Mouse (Mus musculus): ENCODE measurements around the gene Dpm3. TPM values are rescaled to one million over a fixed set of nuclear protein-coding genes. Genes with fewer than 3 reads are reported as not detected.

Dpm3 gene
- total RNA-seq, 2 experiments from 2014 or later = 24.7 to 28.8 TPM

DNA sequence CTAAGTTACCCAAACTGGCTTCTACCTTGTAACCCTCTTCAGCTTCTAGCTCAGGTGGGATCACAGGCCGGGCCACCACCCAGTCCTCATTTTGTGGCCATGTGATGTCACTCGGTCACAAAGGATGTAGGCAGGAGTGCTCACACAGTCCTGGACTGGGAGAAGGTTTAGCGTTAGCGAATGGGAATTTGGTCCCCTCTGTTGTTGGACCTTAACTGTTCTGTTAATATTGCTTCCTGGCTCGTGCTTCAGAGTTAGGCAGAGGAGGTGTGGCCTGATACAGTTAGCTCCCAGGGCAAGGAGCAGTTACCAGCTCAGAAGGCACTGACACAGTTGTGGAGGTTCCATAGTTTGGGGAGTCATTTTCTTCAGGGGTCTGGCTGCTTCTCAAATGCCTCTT lies 35.0 kb downstream of the Dpm3 start:
- DNase-seq = no peak

- DNase-seq = no peak
Observed at GRCm38 (mm10) chr3:89295685-89296230, 36.6 kb downstream of the Dpm3 start.

GRCm38 (mm10) chr3:89296761-89297396 lies 37.7 kb downstream of the Dpm3 start:
- DNase-seq = no peak

DNA sequence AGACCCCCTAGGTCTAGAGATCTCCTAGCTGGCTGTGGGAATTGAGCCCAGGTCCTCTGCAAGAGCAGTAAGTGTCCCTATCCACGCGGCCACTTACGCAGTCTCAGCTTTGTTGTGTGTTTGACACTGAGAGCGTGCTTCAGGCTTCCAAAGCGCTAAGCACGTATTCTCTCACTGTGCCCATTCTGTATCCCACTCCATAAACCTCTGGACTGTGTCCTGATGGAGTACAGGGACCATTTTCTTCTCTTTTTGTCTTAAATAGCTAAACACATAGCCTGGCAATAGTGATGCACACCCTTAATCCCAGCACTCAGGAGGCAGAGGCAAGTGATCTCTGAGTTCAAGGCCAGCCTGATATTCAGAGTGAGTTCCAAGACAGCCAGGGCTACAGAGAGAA lies 39.8 kb downstream of the Dpm3 start:
- DNase-seq = no peak

- DNase-seq = no peak
Observed at GRCm38 (mm10) chr3:89299499-89299898, 40.3 kb downstream of the Dpm3 start.

DNA sequence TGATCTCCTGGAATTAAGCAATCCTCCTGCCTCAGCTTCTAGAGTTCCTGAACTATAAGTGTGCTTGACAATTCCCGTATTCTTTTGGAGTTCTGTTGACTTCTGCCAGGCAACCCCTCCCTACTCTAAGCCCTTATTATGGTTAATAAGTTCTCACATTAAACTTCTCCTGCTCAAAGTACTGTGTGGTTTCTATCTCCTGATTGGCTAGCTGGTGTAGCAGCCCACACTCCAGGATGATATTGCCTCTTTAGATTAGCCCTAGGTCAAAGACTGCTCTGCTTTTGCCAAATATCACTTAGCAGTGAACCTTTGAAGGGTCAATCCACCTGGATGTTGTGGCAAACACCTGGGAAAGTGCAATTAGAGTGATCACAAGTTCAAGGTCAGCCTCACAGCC lies 40.9 kb downstream of the Dpm3 start:
- DNase-seq = no peak

GRCm38 (mm10) chr3:89300514-89300913 lies 41.4 kb downstream of the Dpm3 start:
- DNase-seq = no peak

GRCm38 (mm10) chr3:89304440-89304839 lies 45.3 kb downstream of the Dpm3 start:
- no peak for DNase-seq

DNA sequence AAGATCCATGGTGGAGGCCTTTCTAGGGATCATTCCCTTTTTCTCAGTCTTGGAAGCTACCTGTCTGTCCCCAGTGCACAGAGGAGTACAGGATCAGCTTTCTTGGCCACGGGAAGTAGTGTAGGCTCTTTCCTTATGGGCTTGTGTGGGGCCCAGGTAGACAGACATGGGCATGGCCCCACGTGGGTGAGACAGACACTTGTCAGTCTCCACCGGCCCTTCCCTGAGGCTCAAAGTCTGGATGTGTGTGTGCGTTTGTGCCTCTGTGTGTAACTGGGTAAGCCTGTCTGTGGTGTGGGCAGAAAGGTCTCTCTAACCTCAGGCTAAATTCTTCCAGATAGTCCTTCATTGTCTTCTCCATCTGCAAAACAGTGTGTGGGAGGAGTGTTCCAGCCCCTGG lies 45.9 kb downstream of the Dpm3 start:
- DNase-seq = no peak

- no peak for DNase-seq
Observed at GRCm38 (mm10) chr3:89305551-89306325, 46.6 kb downstream of the Dpm3 start.

DNA sequence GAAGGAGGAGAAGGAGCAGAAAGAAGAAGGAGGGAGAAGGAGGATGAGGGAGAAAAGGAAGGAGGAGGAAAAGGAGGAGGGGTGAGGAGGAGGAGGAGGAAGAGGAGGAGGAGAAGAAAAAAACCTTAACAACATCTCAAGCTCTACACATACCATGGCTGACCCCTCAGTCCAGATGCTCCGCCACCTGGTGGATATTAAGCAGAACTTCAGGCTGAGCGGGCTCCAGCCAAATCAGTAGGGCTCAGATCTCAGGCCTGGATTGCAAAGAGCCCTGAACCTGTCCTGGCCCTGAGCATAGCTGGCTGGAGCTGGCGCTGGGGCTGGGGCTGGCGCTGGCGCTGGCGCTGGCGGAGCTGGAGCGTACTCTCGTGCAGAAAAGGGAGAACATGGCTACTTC lies 48.9 kb downstream of the Dpm3 start:
- peak; percentile 52 for DNase-seq

DNA sequence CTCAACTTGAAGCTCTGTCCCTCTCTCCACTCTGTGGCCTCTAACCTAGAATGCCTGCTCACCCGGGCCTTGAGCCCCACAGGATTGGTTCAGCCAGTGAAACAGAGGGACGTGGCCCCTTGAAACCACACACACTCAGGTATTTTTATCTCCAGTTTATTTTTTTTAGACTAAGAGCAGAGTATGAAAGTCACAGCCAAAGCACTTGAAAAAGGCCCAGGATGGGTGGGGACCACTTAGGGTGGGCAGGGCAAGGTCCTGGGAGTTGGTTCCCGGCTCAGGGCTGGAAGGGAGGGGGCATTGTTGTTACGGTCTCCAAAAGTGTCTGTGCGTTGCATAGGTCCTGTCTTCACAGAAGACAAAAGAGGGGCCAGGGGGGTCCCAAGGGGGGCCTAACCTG lies 55.2 kb downstream of the Dpm3 start:
- no peak for DNase-seq

GRCm38 (mm10) chr3:89314791-89315190 lies 55.6 kb downstream of the Dpm3 start:
- DNase-seq = no peak

- DNase-seq = peak; percentile 69
Observed at GRCm38 (mm10) chr3:89315195-89315929, 56.2 kb downstream of the Dpm3 start.

- no peak for DNase-seq
Observed at GRCm38 (mm10) chr3:89315930-89316831, 57.0 kb downstream of the Dpm3 start.

Small RNA genes lying within 50 kb of the gene (microRNA-seq; reads per million reads assigned to microRNA genes)
- gene Mir92b (ENCODE audit: borderline replicate concordance in 2 of 2) = 4.8 to 30.9 reads per million in 2 experiments

Other genes with a start within 250 kb of the Dpm3 start
- gene Rusc1, start 166.0 kb upstream of the Dpm3 start, total RNA-seq (2021) = 10 to 100 TPM; 17.7 to 19.6 TPM
- gene Gm43738, start 158.3 kb upstream of the Dpm3 start, total RNA-seq (2021) = not detected
- 10 to 100 TPM; 26.0 to 27.8 TPM for gene Fdps, start 157.4 kb upstream of the Dpm3 start, total RNA-seq (2021)
- not detected for gene Pklr, start 123.2 kb upstream of the Dpm3 start, total RNA-seq (2021)
- gene Hcn3, start 99.2 kb upstream of the Dpm3 start, total RNA-seq (2021) = under 1 TPM in 1 of 2 experiments, not detected in 1; 0.43 TPM
- 10 to 100 TPM; 16.0 to 16.3 TPM for gene Clk2, start 94.6 kb upstream of the Dpm3 start, total RNA-seq (2021)
- gene Scamp3, start 81.9 kb upstream of the Dpm3 start, total RNA-seq (2021) = 10 to 100 TPM; 33.2 to 38.2 TPM
- gene Fam189b, start 76.2 kb upstream of the Dpm3 start, total RNA-seq (2021) = 10 to 100 TPM; 13.4 to 16.4 TPM
- gene Gba, start 56.4 kb upstream of the Dpm3 start, total RNA-seq (2021) = 10 to 100 TPM; 14.6 to 23.6 TPM
- gene Thbs3, start 44.2 kb upstream of the Dpm3 start, total RNA-seq (2021) = 10 to 100 TPM; 11.0 to 11.8 TPM
- 10 to 100 TPM; 42.2 to 47.6 TPM for gene Mtx1, start 32.3 kb upstream of the Dpm3 start, total RNA-seq (2021)
- under 1 TPM; 0.38 to 0.51 TPM for gene Muc1, start 30.3 kb upstream of the Dpm3 start, total RNA-seq (2021)
- 10 to 100 TPM; 66.6 to 78.8 TPM for gene Krtcap2, start 13.4 kb upstream of the Dpm3 start, total RNA-seq (2021)
- gene Trim46, start 13.0 kb upstream of the Dpm3 start, total RNA-seq (2021) = under 1 TPM; 0.28 to 0.38 TPM
- 10 to 100 TPM in 1 of 2 experiments, 1 to 10 TPM in 1; 8.2 to 11.4 TPM for gene Slc50a1, start 11.2 kb downstream of the Dpm3 start, total RNA-seq (2021)
- 10 to 100 TPM; 10.2 to 12.8 TPM for gene Efna1, start 21.8 kb downstream of the Dpm3 start, total RNA-seq (2021)
- gene Efna3, start 63.6 kb downstream of the Dpm3 start, total RNA-seq (2021) = not detected
- gene Efna4, start 78.7 kb downstream of the Dpm3 start, total RNA-seq (2021) = under 1 TPM in 1 of 2 experiments, not detected in 1; 0.38 TPM
- 10 to 100 TPM; 21.9 to 24.6 TPM for gene Adam15, start 90.6 kb downstream of the Dpm3 start, total RNA-seq (2021)
- not detected for gene Dcst2, start 102.6 kb downstream of the Dpm3 start, total RNA-seq (2021)
- gene Dcst1, start 105.9 kb downstream of the Dpm3 start, total RNA-seq (2021) = not detected
- gene Zbtb7b, start 135.4 kb downstream of the Dpm3 start, total RNA-seq (2021) = 10 to 100 TPM; 23.0 to 23.7 TPM
- gene Lenep, start 143.4 kb downstream of the Dpm3 start, total RNA-seq (2021) = 1 to 10 TPM in 1 of 2 experiments, not detected in 1; 1.2 TPM
- 10 to 100 TPM; 43.3 to 44.5 TPM for gene Flad1, start 152.5 kb downstream of the Dpm3 start, total RNA-seq (2021)
- 1 to 10 TPM; 3.1 to 3.4 TPM for gene Cks1b, start 159.0 kb downstream of the Dpm3 start, total RNA-seq (2021)
- 10 to 100 TPM; 21.1 to 23.8 TPM for gene Shc1, start 159.1 kb downstream of the Dpm3 start, total RNA-seq (2021)
- 10 to 100 TPM in 1 of 2 experiments, 1 to 10 TPM in 1; 9.2 to 11.1 TPM for gene Pygo2, start 170.9 kb downstream of the Dpm3 start, total RNA-seq (2021)
- 100 to 1,000 TPM; 179 to 196 TPM for gene Pbxip1, start 177.3 kb downstream of the Dpm3 start, total RNA-seq (2021)
- 1 to 10 TPM; 5.3 to 7.4 TPM for gene Pmvk, start 195.2 kb downstream of the Dpm3 start, total RNA-seq (2021)

All from gastrocnemius, postnatal 25 days (tissue).